Mouse (Mus musculus) 3T3-L1 (cell line): ENCODE measurements around the gene Hap1.

ENCODE experiments used
- DNase-seq: peaks from one replicate; pipeline ENCODE4 v3.0.0-alpha.2; 2015; ENCODE audit warnings: low read depth, low spot score

The Hap1 gene

DNA sequence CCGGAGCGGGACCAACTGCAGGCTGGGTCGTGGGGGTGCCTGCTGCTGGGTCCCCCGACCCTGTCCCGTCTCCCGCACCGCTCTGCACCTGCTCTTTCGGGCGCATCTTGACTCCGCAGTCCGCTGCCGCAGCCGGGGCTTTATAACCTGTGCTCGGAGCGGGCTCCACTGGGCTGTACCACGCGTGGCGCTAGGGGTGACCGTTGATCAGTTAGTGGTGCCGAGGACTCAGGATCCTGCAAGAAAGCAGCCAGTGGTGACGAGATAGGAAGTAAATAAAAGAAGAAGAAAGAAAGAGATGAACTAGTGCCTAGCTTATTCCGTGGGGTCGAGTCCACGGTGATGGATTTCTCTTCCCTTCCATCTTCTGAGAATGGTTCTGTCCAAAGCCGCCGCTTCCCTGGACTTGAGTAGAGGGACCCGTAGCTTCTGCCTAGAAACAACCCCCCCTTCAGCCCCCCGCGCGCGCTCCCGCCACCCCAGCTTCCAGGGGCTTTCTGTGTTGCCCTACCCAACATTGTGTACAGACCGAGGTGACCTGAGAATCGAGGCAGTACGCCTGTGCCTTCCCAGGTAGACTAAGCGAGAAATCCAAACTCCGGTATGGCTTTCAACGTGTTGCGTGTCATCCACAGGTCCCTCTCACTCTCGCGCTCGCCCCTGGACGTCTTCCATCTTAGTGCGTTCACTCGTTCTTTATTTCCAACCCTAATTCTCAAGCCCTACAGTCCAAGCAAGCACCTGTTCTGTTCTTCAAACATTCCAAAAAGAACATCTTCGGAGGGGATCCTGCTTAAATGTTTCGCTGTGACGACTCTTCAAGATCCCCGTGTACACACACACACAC lies at the start of gene Hap1:
TSS of gene Hap1 (minus strand) at position 157 of the 847 bp plus-strand sequence.
- DNase-seq, result no peak

DNA sequence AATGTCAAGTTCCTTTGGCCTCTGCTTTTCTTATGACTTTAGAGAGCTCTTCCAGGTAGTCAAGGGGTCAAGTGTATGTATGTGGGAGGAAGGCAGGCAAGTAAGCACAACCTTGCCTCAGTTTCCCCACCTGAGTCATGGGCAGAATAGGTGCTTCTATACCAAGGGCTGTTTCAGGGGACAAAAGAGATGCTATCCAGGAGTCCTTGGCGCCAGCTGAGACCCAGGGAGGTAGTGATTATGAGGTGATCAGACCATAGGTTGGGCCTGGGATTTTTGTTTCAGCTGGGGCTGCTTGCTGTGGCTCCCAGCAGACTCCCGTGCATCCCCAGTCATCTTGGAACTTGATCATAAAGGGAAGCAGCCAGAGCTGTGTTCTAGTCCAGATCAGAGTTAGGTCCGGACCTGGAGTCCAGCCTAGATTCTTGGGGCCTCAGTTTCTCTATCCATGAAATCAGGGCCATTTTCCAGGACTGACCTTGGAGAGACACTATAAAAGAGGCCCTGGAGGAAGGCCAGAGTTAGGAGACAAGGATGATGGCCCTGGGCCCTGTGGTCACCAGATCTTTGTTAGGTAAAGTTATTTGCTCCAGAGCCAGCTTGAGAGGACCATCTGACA lies 48.6 kb upstream of the Hap1 start:
- DNase-seq, result no peak

DNA sequence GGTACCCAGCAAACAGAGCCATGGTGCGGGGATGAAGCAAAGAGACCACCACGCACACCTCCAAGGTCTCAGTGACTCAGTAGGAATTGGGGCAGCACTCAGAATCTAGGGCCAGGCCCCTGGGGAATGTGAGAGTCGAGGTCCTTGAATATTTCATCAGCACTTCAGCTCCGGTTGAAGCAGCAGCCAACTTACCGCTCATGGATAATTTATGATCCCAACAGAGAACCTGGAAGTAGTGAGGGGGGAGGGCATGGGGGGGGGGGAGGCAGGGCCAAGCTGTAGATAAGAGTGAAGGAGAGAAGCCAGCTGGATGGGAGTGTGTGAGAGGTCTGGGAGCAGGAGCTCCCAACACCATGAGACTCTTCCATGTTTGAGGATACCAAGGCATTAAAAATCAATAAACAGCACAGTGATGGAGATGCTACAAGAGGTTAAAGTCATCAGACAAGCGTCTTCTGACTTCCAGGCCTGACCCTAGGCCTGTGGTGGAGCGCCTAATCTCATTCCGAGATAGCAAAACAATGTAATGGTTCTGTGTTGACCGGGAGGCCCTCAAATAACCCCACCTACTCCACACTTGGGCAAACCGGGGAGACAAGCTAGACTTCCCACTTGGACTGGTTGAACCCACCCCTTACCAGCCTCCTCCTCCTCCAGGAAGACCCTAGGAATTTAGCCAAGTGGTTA lies 47.7 kb upstream of the Hap1 start:
- no peak for DNase-seq

DNA sequence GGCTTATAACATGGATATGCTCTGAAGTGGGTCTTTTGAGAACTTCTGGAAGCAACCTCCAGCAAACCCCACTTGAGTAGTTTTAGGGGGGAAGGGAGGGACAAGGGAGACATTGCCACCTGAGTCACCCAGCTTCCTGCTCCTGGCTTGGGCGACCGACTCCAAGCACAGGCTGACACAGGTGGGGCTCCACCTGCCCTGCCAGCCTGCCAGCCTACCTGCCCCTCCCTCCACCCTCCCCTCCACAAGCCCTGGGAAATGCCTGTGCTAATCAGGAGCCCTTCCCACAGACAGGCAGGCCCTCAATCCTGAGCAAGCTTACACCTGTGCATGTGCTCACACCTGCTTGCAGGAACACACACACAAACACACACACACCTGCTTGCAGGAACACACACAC lies 46.8 kb upstream of the Hap1 start:
- DNase-seq, result no peak

DNA sequence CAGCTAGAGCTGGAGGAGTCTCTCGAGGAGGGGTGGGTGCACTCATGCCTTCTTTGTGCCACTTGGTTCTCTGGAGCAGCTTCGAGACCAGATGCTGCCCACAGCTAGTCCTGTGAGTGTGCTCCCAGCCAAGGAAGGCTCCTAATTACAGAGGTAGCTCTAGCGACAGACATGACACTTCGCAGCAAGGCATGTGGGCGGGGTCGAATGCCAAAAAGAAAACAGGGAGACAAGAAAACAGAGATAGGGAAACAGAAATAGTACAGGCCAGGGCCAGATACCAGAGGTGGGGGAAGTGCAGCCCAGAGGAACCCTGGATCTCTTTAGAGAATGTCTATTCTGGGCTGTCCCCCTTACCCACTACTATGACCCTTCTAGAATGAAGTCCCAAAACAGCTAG lies 46.3 kb upstream of the Hap1 start:
- no peak for DNase-seq

DNA sequence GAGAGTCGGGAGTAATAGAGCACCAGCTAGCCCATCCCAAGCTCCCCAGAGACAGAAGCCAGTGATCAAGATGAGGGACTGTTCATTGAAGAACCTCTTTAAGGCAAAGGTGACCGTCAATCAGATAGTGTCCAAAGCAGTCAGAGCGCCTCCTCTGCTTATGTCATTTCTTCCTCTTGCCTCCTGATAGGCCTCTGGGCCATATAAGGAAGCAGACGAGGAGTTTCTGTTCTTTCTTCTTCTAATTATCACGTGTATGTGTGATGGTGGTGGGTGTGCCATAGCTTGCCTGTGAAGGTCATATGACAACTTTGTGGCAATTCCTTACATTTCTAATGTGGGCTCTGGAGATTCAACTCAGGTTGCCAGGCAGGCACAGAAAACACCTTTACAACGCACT lies 44.9 kb upstream of the Hap1 start:
- no peak for DNase-seq

DNA sequence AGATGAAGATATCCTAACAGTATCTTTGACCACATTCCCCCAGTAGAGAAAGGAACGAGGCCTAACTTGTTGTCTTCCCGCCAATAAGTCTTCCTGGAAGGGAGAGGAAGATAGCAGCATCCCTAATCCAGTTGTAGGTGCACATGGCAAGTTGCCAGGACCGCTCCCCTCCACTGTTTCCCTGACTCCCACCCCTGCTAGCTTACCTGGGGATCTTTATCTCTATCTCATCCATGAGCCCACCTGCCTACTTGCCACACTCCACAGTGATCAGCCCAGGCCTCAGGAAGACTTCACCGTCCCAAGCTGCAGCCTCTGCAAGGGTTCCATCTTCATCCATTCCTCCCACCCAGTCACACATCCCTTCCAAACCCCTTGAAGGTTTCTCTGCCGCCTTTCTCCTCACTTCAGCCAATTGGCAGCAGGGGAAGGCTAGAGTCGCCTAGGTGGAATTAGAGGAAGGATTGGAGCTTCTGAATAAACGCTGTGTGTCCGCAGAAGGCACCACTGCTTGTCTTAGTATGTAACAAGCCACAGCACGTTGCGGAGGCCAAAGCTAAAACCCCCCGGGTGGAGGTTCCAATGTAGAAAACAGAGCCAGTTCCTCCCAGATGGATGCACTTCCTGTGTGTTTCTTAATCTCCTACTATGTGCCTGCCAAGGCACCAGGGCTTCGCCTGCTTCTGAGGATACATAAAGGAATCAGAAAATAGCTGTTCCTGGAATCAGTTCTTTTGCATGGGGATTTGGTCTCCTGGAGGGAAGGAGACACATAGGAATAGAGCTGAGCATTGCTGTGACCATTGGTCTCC lies 44.0 kb upstream of the Hap1 start:
- no peak for DNase-seq

DNA sequence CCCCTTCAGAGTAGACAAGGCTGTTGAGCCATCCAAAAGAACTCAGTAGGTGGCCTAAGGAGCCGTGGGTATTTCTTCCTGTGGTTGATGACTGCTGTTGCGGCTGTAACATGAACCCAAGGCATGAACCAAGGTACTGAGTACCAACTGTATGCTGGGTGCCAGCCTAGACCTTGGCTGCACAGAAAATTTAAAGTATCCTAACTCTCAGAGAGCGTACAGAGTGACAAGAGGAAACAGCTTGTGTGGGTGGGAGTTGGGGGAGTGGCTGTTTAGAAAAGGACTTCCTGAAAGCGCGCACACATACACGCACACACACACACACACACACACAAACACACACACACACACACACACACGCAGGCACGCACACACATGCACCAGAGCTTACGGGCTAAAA lies 43.4 kb upstream of the Hap1 start:
- no peak for DNase-seq

DNA sequence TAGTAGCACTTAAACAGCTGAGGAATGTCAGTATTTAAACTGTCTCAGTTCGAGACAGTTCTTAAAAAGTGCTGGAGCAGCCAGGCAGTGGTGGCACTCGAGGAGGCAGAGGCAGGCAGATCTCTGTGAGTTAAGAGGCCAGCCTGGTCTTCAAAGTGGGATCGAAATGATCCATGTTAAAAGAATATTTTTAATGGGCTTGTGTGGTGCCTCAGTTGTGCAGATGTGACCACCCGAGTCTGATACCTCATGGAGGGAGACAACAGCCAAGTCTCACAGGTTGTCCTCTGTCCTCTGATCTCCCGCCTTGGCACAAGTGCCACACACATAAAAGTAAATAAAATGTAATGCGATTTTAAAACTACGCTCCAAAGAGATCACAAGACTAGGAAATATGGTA lies 42.6 kb upstream of the Hap1 start:
- DNase-seq, result no peak

DNA sequence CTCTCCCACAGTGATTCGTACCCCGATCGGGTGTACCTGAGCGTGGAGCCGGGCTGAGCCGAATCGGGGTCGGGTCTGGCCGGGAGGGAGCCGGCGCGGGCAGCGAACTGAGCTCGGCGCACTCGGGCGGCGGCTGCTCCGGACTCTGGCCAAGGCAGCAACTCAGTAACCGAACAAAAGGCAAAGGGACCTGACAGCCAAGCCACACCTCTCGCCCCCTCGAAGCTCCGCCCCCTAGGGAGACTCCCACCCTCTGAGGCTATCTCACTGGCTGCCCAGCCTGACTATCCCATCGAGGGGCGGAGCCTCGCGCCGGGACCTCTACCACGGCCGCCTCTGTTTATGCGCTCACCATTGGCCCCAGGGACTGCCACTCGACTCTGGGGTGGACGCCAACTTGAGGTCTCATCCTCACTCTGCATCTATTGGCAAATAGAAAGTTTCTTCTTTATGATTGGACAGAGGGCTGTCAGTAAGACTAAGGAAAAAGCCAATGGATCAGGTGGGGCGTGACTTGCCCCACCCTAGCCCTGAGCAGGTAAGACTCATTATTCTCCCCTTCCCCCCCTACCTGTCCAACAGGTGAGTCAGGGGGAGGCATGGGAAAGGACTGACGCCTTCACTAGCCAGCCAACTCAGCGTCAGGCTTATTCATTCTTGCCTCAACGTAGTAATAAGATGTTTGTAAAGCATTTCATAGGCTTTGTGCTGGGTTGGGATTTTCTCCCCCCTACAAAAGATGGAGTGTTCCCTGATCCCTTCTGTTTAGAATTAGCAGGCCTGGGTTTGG lies 41.9 kb upstream of the Hap1 start, which contains the start of gene Jup:
TSS of gene Jup (minus strand) at position 164 of the 790 bp plus-strand sequence.
- DNase-seq, result peak; percentile 99

DNA sequence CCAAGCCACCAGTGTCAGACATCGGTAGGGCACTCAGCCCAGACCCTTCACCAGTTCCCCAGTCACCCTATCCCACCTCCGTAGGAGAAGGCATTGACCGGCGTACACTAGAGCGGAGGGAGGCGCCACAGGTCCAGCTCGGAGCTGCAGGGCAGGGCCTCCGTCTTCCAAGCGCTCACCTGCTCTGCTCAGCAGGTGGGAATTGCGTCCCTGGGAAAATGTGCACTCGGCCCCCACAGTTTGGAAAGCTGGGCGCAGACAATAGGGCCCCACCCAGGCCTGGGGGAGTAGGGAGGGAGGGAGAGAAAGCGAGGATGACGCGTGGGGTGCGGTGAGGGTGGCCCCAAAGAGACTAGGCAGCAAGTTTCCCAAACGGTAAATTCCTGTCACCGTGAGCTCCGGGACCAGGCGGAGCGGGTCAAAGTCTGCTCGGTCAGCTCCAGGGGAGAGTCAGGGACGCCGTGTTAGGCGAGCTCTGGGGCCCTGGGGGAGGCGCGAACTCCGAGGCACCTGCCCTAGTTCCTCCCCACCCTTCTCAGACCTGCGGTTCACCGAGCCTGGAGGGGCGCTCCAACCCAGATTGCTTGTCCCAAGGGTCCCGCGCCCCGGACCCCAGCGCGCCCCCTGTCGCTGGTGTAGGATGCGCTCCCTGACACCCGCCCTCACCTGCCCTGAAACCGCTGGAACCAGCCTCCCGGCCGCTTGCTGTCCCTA lies 41.1 kb upstream of the Hap1 start:
- no peak for DNase-seq

DNA sequence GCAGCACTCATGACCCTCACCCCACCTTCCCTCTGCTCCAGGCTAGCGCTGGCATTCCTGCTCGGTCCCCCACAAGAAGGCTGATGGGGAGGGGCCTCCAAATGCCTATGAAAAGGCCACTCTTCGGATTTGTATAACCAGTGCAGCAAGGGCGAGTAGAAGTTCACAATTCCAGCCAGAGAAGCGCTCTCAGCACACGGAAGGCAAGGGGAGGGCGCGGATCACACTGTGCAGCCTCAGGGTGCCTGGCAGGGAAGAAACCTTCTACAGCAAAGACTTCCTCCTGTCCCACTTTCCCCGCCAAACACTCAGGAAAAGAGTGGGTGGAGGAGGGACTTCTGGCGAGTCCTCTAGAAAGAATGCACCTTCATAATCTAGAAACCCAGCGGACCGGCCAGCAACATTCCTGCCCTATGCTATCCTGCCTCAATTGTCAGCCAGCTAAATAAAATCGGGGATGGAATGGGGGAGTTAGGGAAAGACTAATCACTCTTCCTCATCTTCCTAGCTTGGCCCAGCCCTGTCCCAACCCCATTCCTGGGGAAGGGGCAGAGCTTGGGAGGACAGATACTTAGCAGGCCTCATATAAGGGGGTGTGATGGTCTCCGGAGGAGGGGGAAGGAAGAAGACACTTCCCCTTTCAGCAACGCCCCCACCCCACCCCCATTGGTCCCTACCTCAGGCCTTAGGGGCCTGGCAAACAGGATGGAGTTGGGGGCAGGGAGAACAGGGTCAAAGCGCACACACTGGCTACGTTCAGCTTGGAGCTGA lies 40.1 kb upstream of the Hap1 start:
- no peak for DNase-seq

DNA sequence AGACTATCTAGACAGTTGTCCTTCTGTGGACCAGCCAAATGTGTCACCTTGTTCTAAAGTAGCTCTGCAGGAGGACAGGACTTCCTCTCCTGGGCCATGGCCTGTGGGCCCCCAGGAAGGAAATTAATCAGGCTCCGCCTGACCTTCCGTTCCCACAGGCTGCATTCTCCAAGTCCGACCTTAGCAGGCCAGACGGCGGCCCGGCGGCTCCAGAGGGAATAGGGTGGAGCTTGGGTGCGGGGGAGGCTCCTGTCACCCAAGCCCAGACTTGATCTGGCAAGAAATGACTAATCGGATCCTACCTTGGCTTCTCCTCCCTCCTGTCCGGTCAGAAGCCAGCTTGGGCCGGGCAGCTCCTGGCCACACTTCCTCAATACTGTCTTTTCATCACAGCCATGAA lies 39.3 kb upstream of the Hap1 start:
- DNase-seq, result no peak

DNA sequence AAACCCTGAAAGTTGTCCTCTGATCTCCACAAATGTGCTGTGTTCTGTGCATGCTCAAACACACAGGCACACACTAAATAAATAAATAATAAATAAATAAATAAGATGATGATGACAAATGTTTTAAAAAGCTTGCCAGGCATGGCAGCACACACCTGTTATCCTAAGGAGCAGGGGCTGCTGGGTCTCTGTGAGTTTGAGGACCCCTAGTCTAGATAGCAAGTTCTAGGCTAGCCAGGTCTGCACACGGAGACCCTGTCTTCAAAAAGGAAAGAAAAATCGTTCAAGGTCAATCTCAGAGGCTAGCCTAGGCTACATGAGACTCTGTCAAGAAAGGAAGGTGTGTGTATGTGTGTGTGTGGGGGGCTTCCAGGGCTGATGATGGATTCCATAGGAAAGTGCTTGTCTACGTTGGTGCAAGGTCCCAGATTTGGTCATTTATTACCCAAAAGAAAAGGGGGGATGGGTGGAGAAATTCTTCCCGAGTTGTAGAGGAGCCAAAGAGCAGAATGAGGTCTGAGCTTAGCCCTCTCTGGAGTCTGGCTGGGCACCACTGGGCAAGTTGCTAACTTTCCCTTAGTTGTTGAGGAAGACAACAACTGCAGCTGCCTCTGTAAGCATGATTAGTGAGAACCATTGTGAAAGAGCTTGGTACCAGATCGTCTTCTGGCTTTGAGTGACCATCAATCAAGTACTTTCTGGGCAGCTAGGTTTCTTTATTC lies 38.6 kb upstream of the Hap1 start:
- DNase-seq, result no peak

DNA sequence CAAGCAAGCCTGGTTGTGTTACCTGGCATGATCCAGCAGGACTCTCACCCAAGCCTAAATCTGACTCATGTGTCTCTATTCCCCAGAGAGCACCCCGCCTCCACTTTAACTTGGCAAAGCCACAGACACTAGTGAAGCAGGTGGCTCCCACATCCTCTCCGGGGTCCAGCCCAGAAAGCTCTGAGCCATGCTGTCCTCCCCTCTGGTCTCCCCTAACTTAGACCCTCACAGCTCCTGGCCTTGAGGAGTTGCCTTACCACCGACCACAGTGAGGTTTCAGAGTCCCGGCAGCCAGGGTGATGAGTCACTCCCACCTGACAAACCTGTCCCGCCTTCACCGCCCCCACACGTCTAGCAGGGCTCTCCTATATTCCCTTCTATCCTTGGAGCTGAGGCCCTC lies 37.8 kb upstream of the Hap1 start:
- DNase-seq, result peak; percentile 75

DNA sequence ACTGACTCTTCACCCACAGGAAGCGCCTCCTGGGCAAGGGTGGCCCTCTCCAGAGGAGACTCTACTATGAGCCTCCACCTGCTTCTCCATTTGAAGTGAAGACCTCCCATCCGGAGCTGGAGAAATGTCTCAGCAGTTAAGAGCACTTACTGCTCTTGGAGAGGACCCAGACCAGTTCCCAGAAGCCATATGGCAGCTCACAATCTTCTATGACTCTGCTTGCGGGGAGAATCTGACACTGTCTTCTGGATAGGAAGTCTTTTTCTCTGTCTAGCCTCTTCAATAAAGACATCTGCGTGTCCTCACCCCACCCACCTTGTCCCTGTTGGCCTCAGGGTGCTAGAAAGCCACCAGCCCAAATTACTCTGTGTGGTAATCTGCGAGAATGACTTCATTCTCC lies 37.0 kb upstream of the Hap1 start:
- DNase-seq, result no peak

DNA sequence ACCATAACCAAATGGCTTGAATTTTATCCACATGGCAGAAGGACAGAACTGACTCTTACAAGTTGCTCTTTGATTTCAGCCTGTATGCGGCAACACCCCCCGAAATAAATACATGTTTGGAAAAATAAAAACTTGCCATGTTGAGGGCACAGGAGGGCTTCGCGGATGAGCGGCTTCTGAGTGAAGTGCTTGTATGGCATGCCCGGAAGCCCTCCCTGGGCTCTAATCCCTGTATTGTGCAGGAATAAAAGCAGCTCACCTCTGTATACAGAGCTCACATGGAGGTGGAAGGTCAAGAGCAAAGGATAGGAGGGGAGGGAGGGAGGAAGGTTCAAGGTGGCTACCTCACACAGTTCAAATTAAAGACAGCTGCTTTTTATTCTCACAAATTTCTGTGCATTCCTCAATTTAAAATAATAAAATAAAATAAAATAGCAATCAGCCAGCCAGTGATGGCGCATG lies 36.0 kb upstream of the Hap1 start:
- no peak for DNase-seq

DNA sequence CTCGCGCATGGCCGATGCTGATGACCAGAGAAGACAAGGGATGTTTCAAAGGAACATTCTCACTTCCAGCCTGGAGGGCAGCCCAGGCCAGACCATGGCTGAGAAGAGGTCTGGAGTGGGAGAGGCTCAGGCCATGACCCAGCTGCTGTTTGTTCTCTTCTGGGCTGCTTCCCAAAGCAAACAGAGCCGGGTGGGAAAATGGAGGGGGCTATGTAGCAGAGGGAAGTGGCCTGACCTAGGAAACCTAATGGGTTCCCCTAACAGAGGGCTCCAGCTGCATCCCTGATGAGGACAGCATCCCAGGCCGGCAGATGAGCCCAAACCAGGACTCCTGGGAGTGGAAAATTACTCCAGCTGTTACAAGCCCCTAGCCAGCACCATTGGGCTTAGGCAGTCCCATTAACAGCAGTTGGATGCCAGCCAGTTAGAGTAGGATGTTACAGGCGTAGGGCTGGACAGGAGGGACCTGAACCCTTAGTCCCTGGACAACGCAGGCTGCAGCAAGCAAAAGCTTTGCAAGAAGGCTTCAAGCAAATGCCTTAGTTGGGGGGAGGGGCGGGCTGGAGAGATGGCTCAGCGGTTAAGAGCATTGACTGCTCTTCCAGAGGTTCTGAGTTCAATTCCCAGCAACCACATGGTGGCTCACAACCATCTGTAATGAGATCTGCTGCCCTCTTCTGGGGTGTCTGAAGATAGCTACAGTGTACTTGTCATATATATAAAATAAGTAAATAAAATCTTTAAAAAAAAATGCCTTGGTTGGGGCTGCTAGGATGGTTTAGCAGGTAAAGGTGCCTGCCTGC lies 35.4 kb upstream of the Hap1 start:
- DNase-seq, result peak; percentile 68
